Mouse (Mus musculus): Measurements from ENCODE around the gene Slc1a1. TPM values are rescaled to one million over a fixed set of nuclear protein-coding genes. Genes with fewer than 3 reads are reported as not detected.

The Slc1a1 gene
- polyA plus RNA-seq, 1 experiment from 2014 or later, result 4.9 TPM

DNA sequence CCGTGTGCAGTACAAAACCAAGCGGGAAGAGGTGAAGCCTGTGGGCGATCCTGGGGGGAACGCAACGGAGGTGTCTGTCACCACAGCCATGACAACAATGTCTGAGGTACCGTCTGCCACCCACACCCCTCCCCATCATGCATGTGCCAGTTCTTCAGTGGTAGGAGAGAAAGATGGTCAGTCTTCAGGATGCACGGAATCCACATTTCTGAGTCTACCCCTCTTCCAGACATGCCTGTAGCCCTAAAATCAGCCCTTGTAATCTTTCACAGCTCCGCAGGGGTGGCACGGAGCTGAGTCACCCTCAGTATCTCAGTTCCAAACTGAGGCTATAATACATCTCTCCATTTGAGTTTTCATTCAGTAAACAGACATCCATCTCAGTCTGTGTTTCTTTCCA, 62.6 kb downstream of the Slc1a1 start:
- 70% methylated on average over 9 of the region's 9 CpGs for WGBS
- ATAC-seq (replicated peaks; ENCODE audit: extremely low read depth, insufficient read depth, low FRiP score), result no peak
- no peaks in the 10 kb centered on the region for H3K27me3 ChIP-seq (ENCODE audit: control insufficient read depth, insufficient read depth, low read length)
- H3K36me3 ChIP-seq (ENCODE audit: control insufficient read depth, insufficient read depth), result no peaks in the 10 kb centered on the region
- H3K9ac ChIP-seq (ENCODE audit: low read length), result no peak overlapping the region
- no peak overlapping the region for H3K4me3 ChIP-seq (ENCODE audit: low read length)
- H3K27ac ChIP-seq (ENCODE audit: low read length), result no peak overlapping the region
- no peaks in the 10 kb centered on the region for H3K4me1 ChIP-seq (ENCODE audit: control insufficient read depth, insufficient read depth, low read length)
- H3K4me2 ChIP-seq (ENCODE audit: low read depth, low read length), result no peak overlapping the region
- H3K9me3 ChIP-seq (replicated peaks; ENCODE audit: control insufficient read depth, low read length), result no peaks in the 10 kb centered on the region

DNA sequence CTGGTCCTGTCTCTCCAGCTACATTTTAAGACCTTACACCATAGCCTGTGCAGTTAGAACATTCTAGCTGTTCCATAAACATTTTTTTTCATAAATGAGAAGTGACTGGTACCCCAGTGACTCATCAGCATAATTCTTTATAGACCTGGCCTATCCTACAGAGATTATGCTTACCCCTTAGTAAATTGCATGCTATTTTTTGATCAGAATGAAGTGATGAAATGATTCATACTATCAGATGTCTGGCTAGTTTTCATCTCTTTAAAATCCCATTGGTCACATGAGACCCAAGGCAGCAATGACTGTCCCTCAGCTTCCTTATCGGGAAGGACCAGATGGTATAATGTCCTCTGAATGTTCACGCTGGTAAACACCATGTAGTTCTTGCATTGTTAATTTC, 65.9 kb downstream of the Slc1a1 start:
- Histone ChIP-seq H3K9ac (ENCODE audit: low read length) (no peak overlapping the region), H3K36me3 (ENCODE audit: control insufficient read depth, insufficient read depth) (no peaks in the 10 kb centered on the region), H3K4me3 (ENCODE audit: low read length) (no peak overlapping the region), H3K4me2 (ENCODE audit: low read depth, low read length) (no peak overlapping the region), H3K9me3 (replicated peaks; ENCODE audit: control insufficient read depth, low read length) (no peaks in the 10 kb centered on the region), H3K27me3 (ENCODE audit: control insufficient read depth, insufficient read depth, low read length) (no peaks in the 10 kb centered on the region), H3K27ac (ENCODE audit: low read length) (no peak overlapping the region), H3K4me1 (ENCODE audit: control insufficient read depth, insufficient read depth, low read length) (0 out of 2 replicates have a peak, but pooled peaks cover 2% of the 10 kb centered on the region)
- ATAC-seq (replicated peaks; ENCODE audit: extremely low read depth, insufficient read depth, low FRiP score), result no peak
- WGBS, result 80% methylated on average over 2 of the region's 2 CpGs

DNA sequence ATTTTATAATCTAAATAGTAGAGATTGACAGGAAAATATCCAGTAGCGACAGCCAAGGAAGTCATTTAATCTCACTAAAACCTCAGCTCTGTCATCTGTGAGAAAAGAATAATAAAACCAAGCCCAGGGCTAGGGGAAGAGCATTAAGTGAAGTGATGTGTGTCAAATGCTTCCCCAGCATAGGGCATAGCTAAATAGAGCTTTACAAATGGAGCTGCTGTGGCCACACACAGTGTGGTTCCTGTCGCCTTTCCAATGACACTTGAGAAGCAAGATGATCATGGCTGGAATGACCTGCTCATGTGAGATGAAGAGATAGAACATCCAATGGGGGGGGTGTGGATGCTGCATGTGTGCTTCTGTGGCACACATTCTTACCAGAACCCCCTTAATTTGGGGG, 67.3 kb downstream of the Slc1a1 start:
- Histone ChIP-seq H3K27me3 (ENCODE audit: control insufficient read depth, insufficient read depth, low read length) (no peaks in the 10 kb centered on the region), H3K4me1 (ENCODE audit: control insufficient read depth, insufficient read depth, low read length) (0 out of 2 replicates have a peak, but pooled peaks cover 2% of the 10 kb centered on the region), H3K4me3 (ENCODE audit: low read length) (no peak overlapping the region), H3K4me2 (ENCODE audit: low read depth, low read length) (no peak overlapping the region), H3K36me3 (ENCODE audit: control insufficient read depth, insufficient read depth) (no peaks in the 10 kb centered on the region), H3K9me3 (replicated peaks; ENCODE audit: control insufficient read depth, low read length) (no peaks in the 10 kb centered on the region), H3K9ac (ENCODE audit: low read length) (no peak overlapping the region), H3K27ac (ENCODE audit: low read length) (no peak overlapping the region)
- ATAC-seq (replicated peaks; ENCODE audit: extremely low read depth, insufficient read depth, low FRiP score), result no peak
- 63% methylated on average over 2 of the region's 2 CpGs for WGBS

DNA sequence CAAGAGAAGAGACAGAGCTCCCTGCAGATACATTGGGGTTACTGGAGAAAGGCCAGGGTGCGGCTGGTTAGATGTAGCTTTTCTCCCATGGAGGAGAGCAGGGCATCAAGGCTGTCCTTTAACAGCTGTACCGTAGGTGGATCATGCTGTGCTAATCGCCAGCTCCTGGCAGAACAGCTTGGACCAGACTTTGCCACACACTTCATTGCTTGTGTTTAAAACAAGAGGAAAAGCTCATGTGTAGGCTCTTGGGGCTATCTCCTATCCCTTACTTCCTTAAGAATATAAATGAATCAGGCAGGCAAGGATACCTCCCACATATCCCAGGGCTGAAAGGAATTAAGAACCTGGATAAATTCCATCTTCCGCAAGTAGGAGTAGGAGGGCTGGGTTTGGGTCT, 68.0 kb downstream of the Slc1a1 start:
- Histone ChIP-seq H3K9me3 (replicated peaks; ENCODE audit: control insufficient read depth, low read length) (no peaks in the 10 kb centered on the region), H3K9ac (ENCODE audit: low read length) (no peak overlapping the region), H3K27me3 (ENCODE audit: control insufficient read depth, insufficient read depth, low read length) (no peaks in the 10 kb centered on the region), H3K4me3 (ENCODE audit: low read length) (no peak overlapping the region), H3K27ac (ENCODE audit: low read length) (no peak overlapping the region), H3K36me3 (ENCODE audit: control insufficient read depth, insufficient read depth) (no peaks in the 10 kb centered on the region), H3K4me2 (ENCODE audit: low read depth, low read length) (no peak overlapping the region), H3K4me1 (ENCODE audit: control insufficient read depth, insufficient read depth, low read length) (0 out of 2 replicates have a peak, but pooled peaks cover 2% of the 10 kb centered on the region)
- WGBS, result 74% methylated on average over 4 of the region's 4 CpGs
- no peak; the same call in 1 of the 2 replicates for ATAC-seq (replicated peaks; ENCODE audit: extremely low read depth, insufficient read depth, low FRiP score)

DNA sequence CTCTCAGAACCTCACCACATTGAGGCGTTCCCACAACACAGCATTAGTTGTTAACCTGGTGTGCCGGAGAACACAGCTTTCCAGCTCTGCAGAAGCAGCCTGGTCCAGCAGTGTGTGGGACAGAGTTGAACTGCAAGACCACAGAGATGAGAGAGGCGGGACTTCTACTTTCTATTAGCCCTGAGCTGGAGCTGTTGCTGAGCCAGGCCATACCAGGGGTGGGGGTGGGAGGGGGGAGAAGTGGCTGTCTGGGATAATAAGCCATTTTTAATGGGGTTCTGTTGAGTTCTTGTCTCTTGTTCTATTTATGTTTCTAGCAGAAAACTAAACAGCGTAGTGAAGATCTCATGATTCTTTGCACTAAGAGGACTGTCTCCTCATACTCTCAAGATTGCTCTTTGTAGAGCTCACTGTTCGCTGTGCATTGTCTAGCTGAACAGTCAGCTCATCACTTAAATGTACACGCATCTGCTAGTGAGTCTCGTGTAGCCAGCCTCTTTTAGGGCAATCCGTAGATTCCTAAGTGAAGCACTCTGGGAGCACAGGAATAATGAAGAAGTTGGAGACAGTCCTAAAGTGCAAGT, 68.8 kb downstream of the Slc1a1 start:
- H3K4me1 ChIP-seq (ENCODE audit: control insufficient read depth, insufficient read depth, low read length), result 0 out of 2 replicates have a peak, but pooled peaks cover 2% of the 10 kb centered on the region
- 72% methylated on average over 8 of the region's 8 CpGs for WGBS
- no peaks in the 10 kb centered on the region for H3K27me3 ChIP-seq (ENCODE audit: control insufficient read depth, insufficient read depth, low read length)
- no peak for ATAC-seq (replicated peaks; ENCODE audit: extremely low read depth, insufficient read depth, low FRiP score)
- no peaks in the 10 kb centered on the region for H3K9me3 ChIP-seq (replicated peaks; ENCODE audit: control insufficient read depth, low read length)
- H3K4me3 ChIP-seq (ENCODE audit: low read length), result no peak overlapping the region
- H3K9ac ChIP-seq (ENCODE audit: low read length), result no peak overlapping the region
- H3K4me2 ChIP-seq (ENCODE audit: low read depth, low read length), result no peak overlapping the region
- H3K27ac ChIP-seq (ENCODE audit: low read length), result no peak overlapping the region
- H3K36me3 ChIP-seq (ENCODE audit: control insufficient read depth, insufficient read depth), result no peaks in the 10 kb centered on the region

DNA sequence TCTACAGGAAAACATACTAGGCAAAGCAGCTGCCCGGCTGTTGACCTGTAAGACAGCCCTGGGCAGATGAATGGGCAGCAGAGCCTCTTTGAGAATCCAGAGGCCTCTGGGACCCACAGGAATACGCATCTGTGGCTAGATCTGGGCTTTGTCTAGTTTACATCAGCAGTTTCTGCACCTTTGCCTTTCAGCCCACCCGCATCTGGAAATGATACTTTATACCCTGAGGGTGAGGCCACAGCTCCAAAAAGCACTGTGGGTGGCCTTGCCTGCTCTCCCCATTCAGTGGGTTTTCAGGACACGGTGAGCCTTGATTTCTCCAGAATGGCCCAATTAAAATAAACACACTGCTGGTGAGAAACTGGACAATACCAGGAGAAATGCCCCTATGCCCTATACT, 73.3 kb downstream of the Slc1a1 start:
- no peak overlapping the region for H3K4me3 ChIP-seq (ENCODE audit: low read length)
- no peak overlapping the region for H3K9ac ChIP-seq (ENCODE audit: low read length)
- WGBS, result 75% methylated on average over 4 of the region's 4 CpGs
- ATAC-seq (replicated peaks; ENCODE audit: extremely low read depth, insufficient read depth, low FRiP score), result no peak
- H3K27ac ChIP-seq (ENCODE audit: low read length), result no peak overlapping the region
- 0 out of 2 replicates have a peak, but pooled peaks cover 2% of the 10 kb centered on the region for H3K4me1 ChIP-seq (ENCODE audit: control insufficient read depth, insufficient read depth, low read length)
- H3K4me2 ChIP-seq (ENCODE audit: low read depth, low read length), result no peak overlapping the region
- no peaks in the 10 kb centered on the region for H3K9me3 ChIP-seq (replicated peaks; ENCODE audit: control insufficient read depth, low read length)
- H3K36me3 ChIP-seq (ENCODE audit: control insufficient read depth, insufficient read depth), result no peaks in the 10 kb centered on the region
- no peaks in the 10 kb centered on the region for H3K27me3 ChIP-seq (ENCODE audit: control insufficient read depth, insufficient read depth, low read length)

DNA sequence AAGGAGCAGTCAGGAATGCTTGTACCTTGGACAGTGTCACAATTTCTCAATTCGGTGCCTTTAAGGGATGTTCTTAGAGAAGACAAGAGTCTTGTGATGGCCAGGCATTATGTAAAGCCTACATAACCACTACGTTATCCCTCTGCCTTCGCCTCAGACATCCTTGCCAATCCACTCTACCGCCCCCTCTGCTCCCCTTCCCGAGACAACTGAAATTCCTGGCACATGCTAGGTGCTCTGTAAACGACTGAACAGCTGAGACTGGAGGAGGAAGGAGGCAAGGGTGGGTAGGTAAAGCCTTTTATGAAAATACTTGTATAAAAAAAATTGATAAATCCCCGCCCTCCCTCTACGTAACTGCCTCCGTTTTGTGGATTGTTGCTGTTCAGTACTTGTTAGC, 73.8 kb downstream of the Slc1a1 start:
- Histone ChIP-seq H3K27ac (ENCODE audit: low read length) (no peak overlapping the region), H3K27me3 (ENCODE audit: control insufficient read depth, insufficient read depth, low read length) (no peaks in the 10 kb centered on the region), H3K4me1 (ENCODE audit: control insufficient read depth, insufficient read depth, low read length) (0 out of 2 replicates have a peak, but pooled peaks cover 2% of the 10 kb centered on the region), H3K36me3 (ENCODE audit: control insufficient read depth, insufficient read depth) (no peaks in the 10 kb centered on the region), H3K4me3 (ENCODE audit: low read length) (no peak overlapping the region), H3K9me3 (replicated peaks; ENCODE audit: control insufficient read depth, low read length) (no peaks in the 10 kb centered on the region), H3K4me2 (ENCODE audit: low read depth, low read length) (no peak overlapping the region), H3K9ac (ENCODE audit: low read length) (no peak overlapping the region)
- 69% methylated on average over 9 of the region's 9 CpGs for WGBS
- no peak for ATAC-seq (replicated peaks; ENCODE audit: extremely low read depth, insufficient read depth, low FRiP score)

DNA sequence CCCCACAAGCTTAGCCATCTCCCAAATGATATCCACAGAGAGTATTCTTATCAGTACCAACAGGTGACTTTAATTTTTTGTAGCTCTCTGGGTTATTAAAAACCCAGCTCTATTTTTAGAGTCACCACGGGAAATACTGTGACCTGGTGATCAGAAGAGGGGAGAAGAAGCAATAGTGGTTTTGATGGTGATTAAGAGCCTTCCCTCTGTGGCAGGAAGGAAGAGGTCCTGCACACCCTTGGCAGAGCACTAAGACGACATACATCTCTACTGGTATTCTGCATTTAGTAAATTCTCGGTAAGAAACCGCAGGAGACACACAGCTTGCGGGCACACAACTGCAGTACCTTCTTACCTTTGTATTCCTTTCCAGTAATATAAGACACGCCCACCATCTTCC, 79.7 kb downstream of the Slc1a1 start:
- WGBS, result 58% methylated on average over 6 of the region's 6 CpGs
- H3K4me1 ChIP-seq (ENCODE audit: control insufficient read depth, insufficient read depth, low read length), result no peaks in the 10 kb centered on the region; the same call in 1 of the 2 replicates
- no peaks in the 10 kb centered on the region for H3K9me3 ChIP-seq (replicated peaks; ENCODE audit: control insufficient read depth, low read length)
- H3K27ac ChIP-seq (ENCODE audit: low read length), result no peak overlapping the region
- H3K27me3 ChIP-seq (ENCODE audit: control insufficient read depth, insufficient read depth, low read length), result no peaks in the 10 kb centered on the region
- no peaks in the 10 kb centered on the region for H3K36me3 ChIP-seq (ENCODE audit: control insufficient read depth, insufficient read depth)
- H3K4me3 ChIP-seq (ENCODE audit: low read length), result no peak overlapping the region
- H3K4me2 ChIP-seq (ENCODE audit: low read depth, low read length), result no peak overlapping the region
- H3K9ac ChIP-seq (ENCODE audit: low read length), result no peak overlapping the region
- no peak for ATAC-seq (replicated peaks; ENCODE audit: extremely low read depth, insufficient read depth, low FRiP score)

DNA sequence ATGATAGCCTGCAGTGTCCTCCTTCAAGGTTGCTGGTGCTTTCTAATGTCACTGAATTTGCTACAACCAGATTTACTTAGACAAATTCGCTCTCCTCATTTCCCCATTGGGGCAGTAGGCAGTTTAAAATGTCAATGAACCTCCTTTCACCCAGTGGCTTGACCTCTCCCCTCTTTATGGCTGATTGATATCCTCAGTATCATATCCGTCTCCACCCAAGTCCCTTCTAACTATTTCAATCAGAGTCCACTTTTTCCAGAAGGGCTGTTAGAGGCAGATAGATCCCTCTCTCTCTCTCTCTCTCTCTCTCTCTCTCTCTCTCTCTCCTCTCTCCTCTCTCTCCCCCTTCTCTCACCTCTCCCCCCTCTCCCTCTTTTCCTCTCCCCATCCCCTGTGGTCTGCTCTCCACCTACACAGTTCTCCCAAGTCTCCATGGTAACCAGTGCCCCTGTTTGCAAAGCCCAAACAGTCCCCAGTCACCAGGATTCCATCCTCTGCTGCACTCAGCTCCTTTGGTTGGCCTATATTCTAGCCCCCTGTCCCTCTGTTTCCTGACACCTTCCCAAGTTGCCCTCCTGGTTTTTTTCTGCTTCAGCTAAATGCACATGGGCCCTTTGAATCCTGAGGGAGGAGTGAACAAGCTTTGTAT, 80.9 kb downstream of the Slc1a1 start:
- Histone ChIP-seq H3K9ac (ENCODE audit: low read length) (no peak overlapping the region), H3K4me2 (ENCODE audit: low read depth, low read length) (no peak overlapping the region), H3K27me3 (ENCODE audit: control insufficient read depth, insufficient read depth, low read length) (no peaks in the 10 kb centered on the region), H3K9me3 (replicated peaks; ENCODE audit: control insufficient read depth, low read length) (no peaks in the 10 kb centered on the region), H3K4me3 (ENCODE audit: low read length) (no peak overlapping the region), H3K4me1 (ENCODE audit: control insufficient read depth, insufficient read depth, low read length) (no peaks in the 10 kb centered on the region; the same call in 1 of the 2 replicates), H3K36me3 (ENCODE audit: control insufficient read depth, insufficient read depth) (no peaks in the 10 kb centered on the region), H3K27ac (ENCODE audit: low read length) (no peak overlapping the region)
- 79% methylated on average over 2 of the region's 2 CpGs for WGBS
- no peak for ATAC-seq (replicated peaks; ENCODE audit: extremely low read depth, insufficient read depth, low FRiP score)
